Mouse (Mus musculus) thymus, adult 2 months (tissue): ENCODE data around the gene Chst8.

Experiments
- CTCF ChIP-seq: fragments of 200-500 bp; IDR thresholded peaks from 2 replicates; pipeline ENCODE4 v1.5.1; 2012; ENCODE audit warnings: mild to moderate bottlenecking, control low read depth, low read length, moderate library complexity, borderline replicate concordance; ENCODE audit not compliant: control insufficient read depth, poor library complexity, insufficient read depth; ENCODE audit errors: extremely low read depth
- POLR2A ChIP-seq: fragments of 200-500 bp; IDR thresholded peaks from 2 replicates; pipeline ENCODE4 v1.6.1; 2012; ENCODE audit warnings: mild to moderate bottlenecking, low read length, control low read depth, moderate library complexity; ENCODE audit not compliant: control insufficient read depth, poor library complexity, insufficient read depth; ENCODE audit errors: extremely low read depth

DNA sequence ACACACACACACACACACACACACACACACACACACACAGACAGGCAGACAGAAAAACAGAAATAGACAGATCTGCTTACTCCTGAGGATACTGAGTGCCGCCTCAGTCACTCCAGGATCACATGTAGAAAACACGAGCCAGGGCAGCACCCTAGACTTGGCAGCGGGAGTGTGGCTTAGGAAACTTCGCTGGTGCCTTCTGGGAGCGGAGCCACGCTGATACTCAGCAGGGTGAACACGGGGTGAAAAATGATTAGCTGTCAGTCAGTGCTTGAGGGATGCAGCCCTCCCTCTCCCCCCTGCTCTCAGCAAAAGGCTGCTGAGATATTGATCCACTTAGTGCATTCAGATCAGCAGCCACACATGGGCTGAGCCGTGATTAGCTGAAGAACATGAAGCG is 93.9 kb downstream of the Chst8 start:
- TF ChIP-seq CTCF (no peak), POLR2A (no peak)
